ENCODE assay signal across 18 mouse cellular contexts in genomic region chr14:102403397-102404115, GRCm38 (mm10).
DNase-seq lines count a peak whose midpoint lies in the region; ATAC-seq and TF ChIP-seq lines count a peak whose summit lies in the region.
"Had no signal": no experiment of that assay in that cellular context is flagged by ENCODE, and none has a peak within 500 bp of the region (broad histone marks: within the 10 kb centered on the region; RNA-seq: fewer than 3 reads in every experiment).

No protein-coding gene starts in this region.

- no peak overlapping the region for H3K9ac ChIP-seq in kidney, postnatal 0 days (ENCODE audit: low read depth, low read length)
- H3K9ac ChIP-seq in kidney, embryonic 14.5 days (ENCODE audit: low read depth, low read length): no peak overlapping the region
- H3K9ac ChIP-seq: hindbrain, embryonic 15.5 days; liver, embryonic 13.5 days had no signal

- H3K4me2 ChIP-seq in kidney, postnatal 0 days (ENCODE audit: low read length): no peak overlapping the region
- no peak overlapping the region for H3K4me2 ChIP-seq in kidney, embryonic 14.5 days (replicated peaks; ENCODE audit: low read depth, low read length)
- H3K4me2 ChIP-seq: hindbrain, embryonic 15.5 days; liver, embryonic 13.5 days had no signal

- 49% methylated on average over 4 of the region's 4 CpGs for WGBS in kidney, postnatal 0 days
- WGBS in kidney, embryonic 14.5 days: 62% methylated on average over 4 of the region's 4 CpGs
- WGBS in embryonic facial prominence, embryonic 10.5 days: 35% methylated on average over 4 of the region's 4 CpGs

- no peaks in the 10 kb centered on the region for H3K36me3 ChIP-seq in kidney, postnatal 0 days (ENCODE audit: insufficient read depth, low read length)
- H3K36me3 ChIP-seq in kidney, embryonic 14.5 days (ENCODE audit: control insufficient read depth, insufficient read depth, low read length): no peaks in the 10 kb centered on the region
- no peaks in the 10 kb centered on the region for H3K36me3 ChIP-seq in embryonic facial prominence, embryonic 10.5 days (replicated peaks)
- H3K36me3 ChIP-seq: hindbrain, embryonic 15.5 days; liver, embryonic 13.5 days had no signal

- no peak for ATAC-seq in kidney, postnatal 0 days (replicated peaks; ENCODE audit: low FRiP score, low read depth)
- no peak; the same call in 1 of the 2 replicates for ATAC-seq in kidney, embryonic 14.5 days (ENCODE audit: low FRiP score, low TSS enrichment)
- ATAC-seq: forebrain, embryonic 16.5 days had no signal

- no peak overlapping the region for H3K4me3 ChIP-seq in kidney, postnatal 0 days (replicated peaks; ENCODE audit: low read depth, low read length)
- no peak overlapping the region for H3K4me3 ChIP-seq in kidney, embryonic 14.5 days (ENCODE audit: low read length)
- no peak overlapping the region for H3K4me3 ChIP-seq in embryonic facial prominence, embryonic 10.5 days
- H3K4me3 ChIP-seq: gastrocnemius, adult 2 months; heart, adult 2 months; hindbrain, embryonic 15.5 days; liver, embryonic 13.5 days had no signal

- TF ChIP-seq CTCF in kidney, postnatal 0 days (IDR thresholded peaks at IDR 0.05; ENCODE audit: low read depth): no peak

- no peaks in the 10 kb centered on the region for H3K27me3 ChIP-seq in kidney, postnatal 0 days (ENCODE audit: insufficient read depth, low read length)
- no peaks in the 10 kb centered on the region for H3K27me3 ChIP-seq in kidney, embryonic 14.5 days (ENCODE audit: control insufficient read depth, insufficient read depth, low read length)
- H3K27me3 ChIP-seq in embryonic facial prominence, embryonic 10.5 days (replicated peaks; ENCODE audit: low read depth, poor library complexity, severe bottlenecking): no peaks in the 10 kb centered on the region
- H3K27me3 ChIP-seq: hindbrain, embryonic 15.5 days; liver, embryonic 13.5 days had no signal

- DNase-seq in kidney, postnatal 0 days (ENCODE audit: low spot score): peak; percentile 55
- DNase-seq in NIH3T3 (ENCODE audit: low read depth): peak; percentile 36
- peak; percentile 77 for DNase-seq in embryonic facial prominence, embryonic 10.5 days (ENCODE audit: low spot score)
- DNase-seq in hindlimb bud, embryonic 11.5 days (ENCODE audit: extremely low spot score, low read depth, low spot score): peak; percentile 60
- DNase-seq in urinary bladder, postnatal 25 days (ENCODE audit: low spot score): no peak
- no peak for DNase-seq in left cerebral cortex, postnatal 36 days (ENCODE audit: low spot score in 2 of 2)
- DNase-seq in adrenal gland, postnatal 14 days: no peak
- DNase-seq: adrenal gland, postnatal 10 days; cerebellum, adult 9-10 months; gastrocnemius, adult 2 months; heart, adult 2 months; kidney, adult 9 months; layer of hippocampus, adult 9-11 months; liver, embryonic 13.5 days; thymus, adult 2 months had no signal

- H3K9me3 ChIP-seq in kidney, postnatal 0 days (replicated peaks; ENCODE audit: low read length): no peaks in the 10 kb centered on the region
- H3K9me3 ChIP-seq in kidney, embryonic 14.5 days (ENCODE audit: control insufficient read depth, low read length): no peaks in the 10 kb centered on the region
- no peaks in the 10 kb centered on the region for H3K9me3 ChIP-seq in embryonic facial prominence, embryonic 10.5 days
- H3K9me3 ChIP-seq: hindbrain, embryonic 15.5 days; liver, embryonic 13.5 days had no signal

- no peak overlapping the region for H3K27ac ChIP-seq in kidney, postnatal 0 days
- H3K27ac ChIP-seq in kidney, embryonic 14.5 days (ENCODE audit: low read depth, low read length): no peak overlapping the region
- H3K27ac ChIP-seq in embryonic facial prominence, embryonic 10.5 days (replicated peaks): peak overlapping the region; percentile 68
- H3K27ac ChIP-seq: gastrocnemius, adult 2 months; heart, adult 2 months; hindbrain, embryonic 15.5 days; liver, embryonic 13.5 days had no signal

- no peaks in the 10 kb centered on the region for H3K4me1 ChIP-seq in kidney, postnatal 0 days (replicated peaks; ENCODE audit: insufficient read depth, low read length)
- no peaks in the 10 kb centered on the region for H3K4me1 ChIP-seq in kidney, embryonic 14.5 days (ENCODE audit: control insufficient read depth, insufficient read depth, low read length)
- H3K4me1 ChIP-seq in embryonic facial prominence, embryonic 10.5 days: peaks cover 25% of the 10 kb centered on the region
- H3K4me1 ChIP-seq: hindbrain, embryonic 15.5 days; liver, embryonic 13.5 days had no signal

- intact Hi-C loops in left cerebral cortex, postnatal 36 days (cut with DNase I): no loop called here

Comparison
In these comparisons a context has a peak if more than half of its experiments do, and no peak if none do; other contexts are left out.
1. DNase-seq: peak in kidney, postnatal 0 days (single experiment), NIH3T3 (single experiment), embryonic facial prominence, embryonic 10.5 days (single experiment) and hindlimb bud, embryonic 11.5 days (single experiment); none in urinary bladder, postnatal 25 days (single experiment), left cerebral cortex, postnatal 36 days (0 of 2) and adrenal gland, postnatal 14 days (single experiment).